14 mouse cellular contexts compared by ENCODE assay signal in the genomic region with DNA sequence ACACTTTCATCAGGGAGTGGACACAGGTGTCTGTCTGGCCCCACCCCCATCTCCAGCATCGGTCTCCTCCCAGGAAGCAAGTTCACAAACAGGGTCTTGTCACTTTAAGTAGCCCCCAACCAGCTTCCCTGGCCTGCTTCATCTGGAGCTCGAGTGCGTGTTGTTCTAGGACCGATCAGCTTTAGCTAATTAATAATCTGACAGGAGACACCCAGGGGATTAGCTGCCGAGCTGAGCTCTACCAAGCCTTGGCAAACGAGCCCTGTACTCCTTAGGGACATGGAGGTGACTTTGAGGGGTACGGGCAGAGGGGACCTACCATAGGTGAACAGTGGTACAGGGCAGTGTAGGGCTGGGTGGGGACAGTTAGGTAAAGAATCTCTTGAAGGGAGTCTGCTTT.
"Had no signal": no experiment of that assay in that cellular context is flagged by ENCODE, and none has a peak within 500 bp of the region (broad histone marks: within the 10 kb centered on the region; RNA-seq: fewer than 3 reads in every experiment).

No protein-coding gene starts in this region.

- H3K9me3 ChIP-seq: limb, embryonic 15.5 days; liver, embryonic 12.5 days; lung, embryonic 15.5 days; megakaryocyte, embryonic 14.5 days; stomach, embryonic 15.5 days had no signal

- H3K36me3 ChIP-seq: limb, embryonic 15.5 days; liver, embryonic 12.5 days; lung, embryonic 15.5 days; stomach, embryonic 15.5 days had no signal

- H3K27ac ChIP-seq: limb, embryonic 15.5 days; liver, embryonic 12.5 days; lung, embryonic 15.5 days; macrophage; stomach, embryonic 15.5 days had no signal

- H3K4me2 ChIP-seq: limb, embryonic 15.5 days; liver, embryonic 12.5 days; lung, embryonic 15.5 days; stomach, embryonic 15.5 days had no signal

- DNase-seq: layer of hippocampus, adult 9-11 months; layer of hippocampus, postnatal 36 days; lung, postnatal 14 days; right cerebral cortex, postnatal 14 days; thymus, adult 2 months; thymus, postnatal 36 days had no signal

- ATAC-seq: intestine, embryonic 16.5 days; liver, embryonic 12.5 days; midbrain, embryonic 16.5 days had no signal

- H3K4me3 ChIP-seq: limb, embryonic 15.5 days; liver, embryonic 12.5 days; lung, embryonic 15.5 days; megakaryocyte, embryonic 14.5 days; stomach, embryonic 15.5 days had no signal

- H3K27me3 ChIP-seq: stomach, embryonic 15.5 days had no signal

- H3K9ac ChIP-seq: limb, embryonic 15.5 days; liver, embryonic 12.5 days; lung, embryonic 15.5 days; stomach, embryonic 15.5 days had no signal
